Mouse (Mus musculus): ENCODE results near the gene Mrps23.

GRCm38 (mm10) chr11:88164213-88164723 is 39.9 kb upstream of the Mrps23 start:
- TF ChIP-seq CTCF (IDR thresholded peaks at IDR 0.05; ENCODE audit: low read depth), result no peak
- no peak for TF ChIP-seq EP300 (IDR thresholded peaks at IDR 0.05; ENCODE audit: low read depth)
